Mouse (Mus musculus): ENCODE measurements around the gene Gsta4.
"Not testable (repeated sequence)": the region's sequence is repeated elsewhere in the genome, so short reads cannot be mapped to it uniquely, and the experiment has no call there.

Gene Gsta4

DNA sequence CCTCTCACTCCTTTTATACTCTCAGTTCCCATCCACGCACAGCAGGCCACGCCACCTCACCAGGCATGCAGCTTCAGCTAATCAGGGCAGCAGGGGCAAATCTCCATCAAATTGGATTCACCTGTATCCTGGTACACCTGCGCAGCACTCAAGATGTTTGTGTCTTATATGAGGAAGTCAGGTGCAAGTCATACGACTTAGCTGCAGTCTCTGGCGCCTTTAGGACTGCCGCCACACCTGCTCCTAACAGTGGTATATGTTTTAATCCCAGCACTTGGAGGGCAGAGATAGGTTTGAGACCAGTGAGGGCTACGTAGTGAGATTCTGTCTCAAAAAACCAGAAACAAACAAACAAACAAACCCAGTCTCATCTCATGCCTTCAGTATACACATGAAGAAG, at the start of gene Gsta4:
TSS of gene Gsta4 (plus strand) at position 301 of the 400 bp plus-strand sequence.
- in situ Hi-C loops (cut with MboI, MseI), result not testable (repeated sequence)

DNA sequence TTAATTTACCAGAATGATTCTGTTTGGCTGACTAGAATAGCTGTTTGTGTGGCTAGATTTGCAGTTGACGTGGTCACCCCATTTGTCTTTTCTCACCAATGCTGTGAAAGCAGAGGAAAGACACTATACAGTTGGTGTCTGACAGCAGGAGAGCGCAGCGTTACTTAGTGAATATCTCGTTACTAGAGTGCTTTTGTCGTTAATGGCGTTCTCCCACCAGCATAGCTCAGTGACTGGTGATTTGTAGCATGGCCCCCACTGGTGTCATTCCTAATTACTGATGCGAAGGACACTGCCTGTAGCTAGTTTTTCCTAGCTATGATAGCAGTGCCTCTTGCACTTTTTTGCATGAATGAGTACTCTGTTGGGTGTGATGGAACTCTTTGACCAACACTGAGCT, 46.9 kb upstream of the Gsta4 start:
- in situ Hi-C loops (cut with MboI, MseI), result no loop called here

DNA sequence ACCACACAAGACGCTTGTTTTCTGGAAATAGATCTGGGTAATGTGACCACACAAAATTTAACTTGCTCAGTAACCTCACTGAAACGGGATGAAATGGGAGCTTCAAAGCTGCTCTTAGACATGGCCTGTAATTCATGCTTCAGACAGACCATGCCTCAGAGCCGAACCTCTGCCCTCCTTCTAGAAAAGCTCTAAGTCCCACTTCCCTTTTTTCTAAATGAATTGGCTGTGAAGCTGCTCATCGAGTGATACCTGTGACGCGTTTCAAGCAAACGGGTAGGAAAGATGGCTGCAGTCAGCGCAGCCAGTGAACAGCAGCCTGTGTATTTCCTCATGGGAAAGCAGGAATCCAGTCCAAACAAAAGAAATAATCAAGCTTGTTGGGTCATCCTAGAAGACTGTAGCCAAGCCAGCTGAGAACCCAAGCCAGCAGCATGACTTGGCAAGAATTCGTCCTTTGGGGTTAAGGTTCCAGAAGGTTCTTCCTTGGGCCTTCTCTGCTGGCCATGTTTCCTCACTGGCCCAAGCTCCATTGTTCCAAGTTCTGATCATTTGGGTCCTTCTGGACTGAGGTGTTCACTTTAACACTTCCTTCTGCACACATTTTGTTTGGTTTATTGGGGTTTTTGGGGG, 44.4 kb upstream of the Gsta4 start:
- in situ Hi-C loops (cut with MboI, MseI), result no loop called here

DNA sequence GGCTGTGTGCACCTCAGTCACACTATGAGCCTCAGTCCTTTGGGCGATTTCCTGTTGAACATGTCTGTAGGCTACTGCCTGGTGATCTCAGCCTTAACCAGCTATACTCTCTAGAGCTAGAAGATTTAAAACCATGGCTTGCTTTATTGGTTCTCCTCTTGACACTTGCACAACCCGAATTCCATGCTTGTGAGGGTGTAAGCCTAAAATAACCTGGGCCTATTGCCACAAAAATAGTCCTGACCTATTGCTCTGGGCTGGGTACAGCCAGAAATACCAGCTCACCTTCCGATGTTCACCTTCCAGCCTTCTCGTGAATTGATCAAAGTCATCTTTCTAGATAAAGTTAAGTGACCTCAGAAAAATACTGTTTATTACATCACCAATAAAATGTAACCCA, 43.1 kb upstream of the Gsta4 start:
- in situ Hi-C loops (cut with MboI, MseI), result no loop called here

DNA sequence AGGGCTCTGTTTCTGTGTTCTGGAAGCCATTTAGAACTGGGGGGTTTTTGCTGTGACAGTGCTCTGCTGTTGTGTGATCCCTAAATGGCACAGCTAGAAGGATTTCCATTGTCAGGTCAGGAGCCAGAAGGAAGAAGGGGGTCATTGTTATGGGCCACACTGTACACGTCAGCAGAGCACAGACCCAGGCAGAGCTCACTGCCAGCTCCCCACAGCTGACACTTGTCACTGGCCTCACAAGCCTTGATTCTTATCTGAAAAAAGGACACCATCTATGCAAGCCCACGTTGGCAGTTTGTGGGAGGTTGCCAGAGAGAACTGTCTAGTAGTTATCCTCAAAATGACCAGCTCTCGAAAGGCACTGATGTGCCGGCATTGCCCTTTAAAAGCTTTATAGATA, 36.5 kb upstream of the Gsta4 start:
- in situ Hi-C loops (cut with MboI, MseI), result no loop called here

DNA sequence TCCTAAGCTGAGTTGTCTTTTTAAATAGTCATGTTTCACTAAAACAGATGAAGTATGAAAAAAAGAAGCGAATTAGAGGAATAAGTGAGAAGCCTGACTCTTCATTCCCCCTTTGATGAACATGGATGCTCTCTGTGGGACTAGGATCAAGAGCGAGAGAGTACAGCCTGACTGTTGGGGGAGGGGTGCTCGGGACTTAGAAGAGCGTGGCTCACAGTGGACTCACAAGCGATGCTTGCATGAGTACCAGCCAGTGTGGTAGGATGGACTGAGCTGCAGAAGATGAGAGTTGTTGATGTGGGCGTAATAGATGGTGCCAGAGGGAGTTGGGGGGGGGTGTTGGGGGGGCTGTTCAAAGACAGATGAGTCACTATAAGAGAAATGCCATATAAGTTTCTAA, 35.9 kb upstream of the Gsta4 start:
- in situ Hi-C loops (cut with MboI, MseI), result no loop called here

DNA sequence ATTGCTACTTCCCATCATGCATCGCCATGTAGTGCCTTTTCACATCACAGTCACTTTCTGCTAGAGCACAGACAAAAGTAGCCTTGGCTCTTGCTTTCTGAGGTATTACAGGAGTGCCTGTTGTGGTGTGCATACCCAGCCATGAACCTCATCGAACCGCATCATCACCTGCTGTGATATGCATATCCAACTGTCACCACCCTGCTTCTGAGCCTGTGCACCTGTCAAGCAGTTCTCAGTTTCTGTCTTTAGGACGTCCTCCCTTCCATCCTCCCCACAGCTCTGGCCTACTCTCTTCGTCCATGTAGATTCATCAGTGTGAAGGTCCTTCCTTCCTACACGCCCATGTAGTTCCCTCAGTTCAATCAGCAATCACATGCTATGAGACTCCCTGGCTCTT, 34.4 kb upstream of the Gsta4 start:
- in situ Hi-C loops (cut with MboI, MseI), result no loop called here

DNA sequence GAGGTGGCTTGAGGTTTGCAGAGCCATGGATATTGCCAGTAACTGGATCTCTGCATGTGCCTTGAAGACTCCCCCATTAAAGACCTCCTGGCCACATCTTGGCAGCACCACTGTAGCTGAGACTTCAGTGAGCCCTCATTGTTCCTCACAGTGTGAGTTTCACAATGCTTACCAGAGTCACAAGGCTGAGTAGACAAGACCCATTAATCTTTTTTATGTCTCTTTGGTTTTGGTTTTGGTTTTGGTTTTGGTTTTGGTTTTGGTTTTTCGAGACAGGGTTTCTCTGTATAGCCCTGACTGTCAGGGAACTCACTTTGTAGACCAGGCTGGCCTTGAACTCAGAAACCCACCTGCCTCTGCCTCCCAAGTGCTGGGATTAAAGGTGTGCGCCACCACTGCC, 32.8 kb upstream of the Gsta4 start:
- in situ Hi-C loops (cut with MboI, MseI), result not testable (repeated sequence)

DNA sequence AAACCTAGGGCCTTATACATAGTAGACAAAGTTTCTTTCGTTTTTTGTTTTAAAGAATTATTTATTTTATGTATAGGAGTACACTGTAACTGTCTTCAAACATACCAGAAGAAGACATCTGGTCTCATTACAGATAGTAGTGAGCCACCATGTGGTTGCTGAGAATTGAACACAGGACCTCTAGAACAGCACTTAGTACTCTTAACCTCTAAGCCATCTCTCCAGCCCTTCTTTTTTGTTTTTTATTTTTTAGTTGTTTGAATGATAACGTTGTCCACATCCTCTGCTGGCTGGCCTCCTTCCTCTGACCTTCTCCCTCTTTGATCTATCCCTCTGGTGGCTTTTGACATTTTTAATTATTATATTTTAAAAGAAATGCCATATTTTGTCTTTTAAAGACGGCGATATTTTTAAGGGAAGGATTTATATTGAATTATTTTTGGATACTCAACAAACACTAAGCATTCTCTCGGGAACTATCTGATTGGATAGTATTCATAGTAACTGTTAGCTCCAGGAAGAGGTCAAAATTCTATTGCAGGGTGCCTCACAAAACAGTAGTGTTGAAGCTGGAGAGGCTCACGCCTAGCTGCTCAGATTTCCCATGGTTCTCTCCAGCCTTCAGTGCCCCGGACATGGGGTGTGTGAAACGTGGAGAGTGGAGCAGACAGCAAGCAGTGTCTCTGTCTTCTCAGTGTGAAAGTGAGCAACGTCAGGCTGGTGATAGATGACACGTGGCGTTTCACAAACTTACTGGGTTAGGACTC, 28.2 kb upstream of the Gsta4 start:
- in situ Hi-C loops (cut with MboI, MseI), result no loop called here

DNA sequence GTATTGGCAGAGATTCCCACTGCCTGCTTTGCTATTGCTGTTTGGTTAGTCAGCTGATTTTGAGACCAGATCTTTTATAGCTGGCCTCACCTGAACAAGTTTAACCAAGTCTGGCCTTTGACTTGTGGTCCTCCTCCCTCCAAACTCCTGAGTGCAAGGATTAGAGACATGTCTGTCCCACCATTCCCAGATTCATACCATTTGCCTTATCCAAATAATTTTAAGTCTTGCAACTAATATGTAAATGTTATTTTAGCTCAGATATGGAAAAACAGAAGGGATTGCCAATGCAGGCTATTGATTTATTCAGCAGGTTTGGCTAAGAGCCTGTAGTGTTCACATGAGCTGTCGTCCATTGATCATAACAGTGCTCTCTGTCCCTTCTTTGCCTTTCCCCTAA, 25.4 kb upstream of the Gsta4 start:
- in situ Hi-C loops (cut with MboI, MseI), result no loop called here

DNA sequence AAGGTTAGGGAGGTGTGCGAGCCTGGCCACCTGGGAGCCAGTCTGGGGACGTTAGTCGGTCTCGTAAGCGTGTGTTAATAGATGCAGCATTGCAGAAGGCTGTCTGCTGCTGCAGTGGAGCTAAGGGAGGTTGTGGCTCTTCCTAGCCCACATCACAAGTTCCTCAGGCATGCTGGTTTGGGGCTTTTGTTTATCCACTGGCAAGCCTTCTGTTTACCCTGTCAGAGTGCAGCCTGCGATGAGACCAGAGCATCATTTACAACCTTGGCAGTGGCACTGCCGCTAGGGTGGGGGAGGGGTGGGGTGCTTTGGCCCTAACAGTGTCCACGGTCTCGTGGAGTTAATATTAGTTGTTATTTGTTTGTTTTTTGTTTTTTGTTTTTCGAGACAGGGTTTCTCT, 19.3 kb upstream of the Gsta4 start:
- in situ Hi-C loops (cut with MboI, MseI), result no loop called here

DNA sequence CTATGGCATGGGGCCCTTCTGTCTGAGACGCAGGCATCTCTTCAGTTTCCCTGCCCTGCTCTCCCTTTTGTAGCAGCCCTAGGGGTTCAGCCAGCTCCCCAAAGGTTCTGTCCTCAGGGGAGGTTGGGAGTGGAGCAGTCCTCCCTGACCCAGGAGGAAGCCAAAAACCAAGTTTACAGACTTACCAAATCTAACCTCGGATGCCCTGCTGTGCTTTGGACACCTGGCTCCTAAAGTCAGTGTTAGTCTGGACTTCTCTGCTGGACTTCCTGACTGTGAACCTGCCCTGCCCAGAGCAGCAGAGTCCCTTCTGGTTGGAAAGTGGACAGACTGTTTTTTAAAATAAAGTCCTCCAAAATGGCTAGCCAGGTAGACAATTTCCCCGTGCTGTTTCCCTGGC, 17.8 kb upstream of the Gsta4 start:
- in situ Hi-C loops (cut with MboI, MseI), result no loop called here

DNA sequence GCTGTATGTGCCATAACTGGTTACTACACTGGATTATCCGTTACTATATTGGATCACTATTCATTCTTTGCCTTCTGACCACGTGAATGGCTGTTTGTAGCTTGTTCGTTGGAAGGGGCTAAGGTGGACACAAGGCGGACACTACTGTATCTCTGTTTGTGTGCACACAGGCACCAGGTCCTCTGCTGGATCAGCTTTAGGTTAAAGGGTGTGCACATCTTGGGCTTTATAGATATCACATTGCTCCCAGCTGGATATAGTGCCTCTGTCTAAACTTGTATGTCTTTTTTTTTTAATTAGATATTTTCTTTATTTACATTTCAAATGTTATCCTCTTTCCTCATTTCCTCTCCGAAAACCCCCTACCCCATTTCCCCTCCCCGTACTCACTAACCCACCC, 17.1 kb upstream of the Gsta4 start:
- in situ Hi-C loops (cut with MboI, MseI), result no loop called here

DNA sequence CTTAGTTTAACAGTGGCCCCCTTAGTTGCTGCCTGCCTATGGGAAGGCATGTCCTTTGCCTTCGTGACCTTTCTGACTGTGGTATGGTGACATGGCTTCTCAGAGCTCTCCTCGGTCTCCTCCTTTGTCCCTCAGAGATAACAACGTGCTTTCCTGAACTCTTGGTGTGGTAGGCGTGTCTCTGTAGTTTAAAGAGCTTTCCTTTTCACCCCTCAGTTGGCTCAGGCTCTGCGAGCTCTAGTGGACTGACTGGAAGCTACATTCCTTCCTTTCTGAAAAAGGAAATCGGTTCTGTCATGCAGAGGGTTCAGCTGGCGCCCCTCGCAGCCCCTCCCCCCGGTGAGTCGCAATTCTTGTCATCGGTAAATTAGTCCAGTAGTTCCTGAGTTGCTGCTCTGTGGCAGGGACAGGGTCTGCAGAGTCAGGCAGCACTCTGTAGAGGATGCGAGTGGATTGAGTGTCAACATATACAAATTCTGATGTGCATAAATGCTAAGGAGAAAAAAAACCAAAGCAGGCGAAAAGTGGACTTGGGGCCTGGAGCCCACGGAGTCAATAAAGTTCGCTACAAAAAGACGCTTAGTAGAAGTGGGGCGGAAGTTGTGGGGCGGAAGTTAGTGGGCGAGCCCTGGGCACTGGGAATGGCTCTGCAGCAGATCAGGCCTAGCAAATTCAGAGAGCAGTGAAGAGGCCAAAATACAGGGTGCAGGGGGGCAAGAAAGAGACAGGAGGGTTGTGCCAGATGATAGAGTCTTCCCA, 15.7 kb upstream of the Gsta4 start:
- in situ Hi-C loops (cut with MboI, MseI), result no loop called here

DNA sequence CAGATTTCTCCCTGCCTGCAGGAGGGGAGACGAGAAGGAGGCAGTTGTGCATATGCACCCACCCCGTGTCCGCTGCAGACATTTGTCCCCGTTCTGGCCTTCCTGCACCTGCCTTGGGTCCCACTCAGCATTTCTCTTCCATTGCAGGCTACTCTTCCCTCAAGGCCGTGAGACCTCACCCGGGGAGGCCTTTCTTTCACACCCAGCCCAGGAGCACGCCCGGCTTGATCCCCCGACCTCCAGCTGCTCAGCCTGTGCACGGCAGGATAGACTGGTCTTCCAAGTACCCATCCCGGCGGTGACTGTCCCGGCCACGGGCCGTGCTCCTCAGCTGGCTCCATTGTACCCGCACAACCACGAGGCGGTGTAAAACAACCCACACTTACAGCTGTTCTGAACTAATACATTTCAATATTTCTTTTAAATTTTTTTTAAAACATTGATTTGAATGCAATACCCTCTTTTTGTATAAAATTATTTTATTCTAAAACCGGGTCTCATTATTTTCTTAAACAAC, 15.1 kb upstream of the Gsta4 start:
- in situ Hi-C loops (cut with MboI, MseI), result no loop called here

DNA sequence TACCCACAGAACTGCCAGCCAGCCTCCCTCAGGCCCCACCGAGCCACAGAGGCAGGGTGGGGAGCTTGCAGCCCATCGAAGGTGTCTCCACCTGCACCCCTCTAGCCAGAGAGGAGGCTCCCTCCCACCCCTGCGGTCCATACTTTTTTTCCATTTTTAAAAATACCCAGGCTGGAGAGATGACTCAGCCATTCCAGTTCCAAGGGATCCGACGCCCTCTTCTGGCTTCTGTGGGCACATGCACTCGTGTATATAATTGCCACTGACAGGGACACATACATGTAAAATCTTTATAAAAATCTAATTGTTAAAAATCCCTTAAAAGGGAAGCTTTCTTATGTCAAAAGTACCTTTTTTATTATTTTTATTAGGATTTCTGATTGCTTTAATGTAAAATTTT, 13.7 kb upstream of the Gsta4 start:
- in situ Hi-C loops (cut with MboI, MseI), result no loop called here

DNA sequence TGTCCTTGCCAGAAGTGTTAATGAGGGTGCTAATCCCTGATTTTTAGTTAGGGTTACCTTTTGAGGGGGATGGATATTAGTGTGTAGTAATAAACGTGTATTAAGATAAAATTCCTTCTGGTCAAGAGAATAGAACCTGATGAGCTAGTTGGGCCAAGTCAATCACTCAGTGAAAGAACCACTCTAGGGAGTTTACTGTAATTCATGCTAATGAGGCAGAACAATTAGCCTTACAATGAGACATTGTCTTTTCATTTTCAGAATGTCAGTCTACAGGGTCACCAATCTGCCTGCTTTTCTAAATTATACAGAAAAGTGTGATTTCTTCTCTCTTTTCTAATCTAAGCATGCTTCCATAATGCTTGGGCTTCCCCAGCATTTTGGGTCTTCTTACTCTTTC, 8.6 kb upstream of the Gsta4 start:
- in situ Hi-C loops (cut with MboI, MseI), result loop anchor here (5.0 kb wide), 1 partner anchor 67 kb away; the partner anchor contains the start of genes Fbxo9 and Ick

DNA sequence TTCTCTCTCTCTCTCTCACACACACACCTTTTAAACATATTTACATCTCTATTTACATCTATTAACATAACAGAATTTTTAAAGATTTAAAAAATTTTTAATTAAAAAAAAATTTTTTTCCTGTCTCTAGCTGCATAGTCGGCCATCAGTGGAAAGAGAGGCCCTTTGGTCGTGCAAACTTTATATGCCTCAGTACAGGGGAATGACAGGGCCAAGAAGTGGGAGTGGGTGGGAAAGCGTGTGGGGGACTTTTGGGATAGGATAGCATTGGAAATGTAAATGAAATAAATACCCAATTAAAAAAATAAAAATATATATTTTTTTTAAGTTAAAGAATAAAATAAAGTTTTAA, 7.7 kb upstream of the Gsta4 start:
- in situ Hi-C loops (cut with MboI, MseI), result loop anchor here (5.0 kb wide), 1 partner anchor 68 kb away; the partner anchor contains the start of genes Fbxo9 and Ick

DNA sequence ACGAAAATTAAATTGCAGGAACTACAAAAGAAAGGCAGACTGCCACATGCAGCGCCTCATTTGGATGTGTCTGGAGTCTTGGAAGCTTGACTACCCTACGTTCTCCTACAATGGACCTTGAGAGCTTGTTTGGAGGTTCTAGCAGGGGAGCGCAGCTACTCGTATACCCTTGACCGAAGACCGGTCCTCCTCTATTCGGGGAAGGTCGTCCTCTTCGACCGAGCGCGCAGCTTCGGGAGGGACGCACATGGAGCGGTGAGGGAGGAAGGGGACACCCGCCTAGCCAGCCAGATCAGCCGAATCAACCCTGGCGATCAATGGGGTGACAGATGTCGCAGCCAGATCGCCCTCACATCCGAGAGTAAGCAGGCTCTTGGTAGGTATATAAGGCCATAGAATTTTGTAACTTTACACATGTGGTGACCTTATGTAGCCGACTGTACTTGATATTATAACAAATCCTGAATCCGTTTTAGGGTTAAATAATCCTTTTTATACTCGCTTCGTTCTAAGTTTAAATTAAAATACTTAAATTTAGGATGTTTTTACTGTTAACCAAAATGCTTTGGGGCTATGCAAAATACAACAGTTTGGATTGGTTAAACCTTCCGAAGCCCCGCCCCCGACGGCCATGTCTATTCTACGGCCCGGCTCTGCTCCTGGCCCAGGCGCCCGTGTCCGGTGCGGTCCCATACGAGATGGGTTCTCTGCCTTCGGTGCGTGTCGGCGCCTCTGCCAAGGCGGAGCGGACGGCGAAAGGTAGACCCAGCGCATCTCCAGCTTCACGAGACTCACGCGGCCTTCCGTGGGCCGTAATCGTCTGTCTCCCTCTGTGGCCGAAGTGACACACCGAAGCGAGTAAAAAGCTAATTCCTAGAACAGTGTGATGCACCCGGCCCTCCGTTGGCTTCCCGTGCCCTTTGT, 7.0 kb upstream of the Gsta4 start:
- in situ Hi-C loops (cut with MboI, MseI), result no loop called here

DNA sequence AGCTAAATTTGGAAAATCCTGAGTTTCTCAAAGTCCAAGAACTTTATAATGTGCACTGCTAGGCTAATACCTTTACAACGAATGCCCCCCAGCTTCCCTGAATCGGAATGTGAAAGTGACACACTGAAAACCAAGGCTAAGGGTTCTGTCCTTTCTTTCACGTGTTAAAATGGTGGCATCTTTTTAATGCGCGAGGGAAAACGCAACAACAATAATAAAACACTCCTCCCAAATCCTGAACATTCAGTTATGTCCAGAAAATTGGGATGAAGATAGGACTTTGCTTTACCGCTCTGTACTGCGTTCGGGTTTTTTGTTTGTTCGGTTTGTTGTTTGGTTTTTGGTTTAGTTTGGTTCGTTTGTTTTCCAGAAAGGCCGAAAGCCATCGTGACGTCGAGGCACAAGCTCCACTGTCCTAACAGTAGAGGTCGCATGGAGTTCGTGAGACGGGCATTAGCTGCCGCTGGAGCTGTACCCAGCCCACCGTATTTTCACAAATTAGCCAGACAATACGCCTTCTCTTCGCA, 6.3 kb upstream of the Gsta4 start:
- in situ Hi-C loops (cut with MboI, MseI), result no loop called here

DNA sequence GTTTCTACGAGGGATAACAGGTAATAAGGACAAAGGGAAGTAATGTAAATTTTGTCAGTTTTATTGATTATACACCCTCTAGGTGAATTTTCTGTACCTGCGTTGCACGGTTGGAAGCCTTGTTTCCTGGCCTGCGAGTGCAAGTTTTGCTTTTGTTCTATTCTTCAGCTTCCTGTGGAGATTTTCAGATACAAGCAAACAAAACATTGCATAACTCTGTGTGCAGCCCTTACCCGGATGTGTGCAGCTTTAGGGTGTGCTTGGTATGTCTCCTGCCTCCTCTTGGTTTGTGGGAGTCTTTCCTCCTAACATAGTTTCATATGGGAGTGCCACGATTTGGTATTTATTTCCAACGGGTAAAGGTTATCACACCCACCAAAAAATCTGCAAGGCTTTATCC, 5.7 kb upstream of the Gsta4 start:
- in situ Hi-C loops (cut with MboI, MseI), result no loop called here
